Mouse (Mus musculus): ENCODE results near the gene Gm773.
"Not testable (repeated sequence)": the region's sequence is repeated elsewhere in the genome, so short reads cannot be mapped to it uniquely, and the experiment has no call there.

The Gm773 gene

GRCm38 (mm10) chrX:56212771-56213170, at the start of gene Gm773:
Gm773 (minus strand) TSS chrX:56212881.
- no peak for ATAC-seq (ENCODE audit: insufficient number of reproducible peaks, low FRiP score, low TSS enrichment)

DNA sequence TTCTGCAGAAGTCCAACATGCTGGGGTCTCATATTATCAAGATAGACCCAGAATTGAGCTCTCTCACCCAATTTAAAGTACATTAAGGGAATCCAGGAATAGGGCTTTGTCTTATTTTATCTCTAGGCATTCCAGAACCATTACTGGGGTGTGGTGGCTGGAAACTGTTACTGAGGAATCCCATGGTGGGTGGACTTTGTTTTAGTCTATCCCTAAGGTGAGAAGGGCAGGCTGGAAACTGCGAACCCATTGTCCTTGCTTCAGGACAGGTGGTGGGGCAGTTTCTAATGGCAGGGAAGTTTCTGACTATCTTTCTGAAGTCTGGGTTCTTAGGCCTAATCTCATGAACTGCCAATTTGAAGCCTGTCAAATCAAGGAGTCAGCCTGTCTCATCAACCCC, 26.2 kb downstream of the Gm773 start:
- ATAC-seq (ENCODE audit: insufficient number of reproducible peaks, low FRiP score, low TSS enrichment) = not testable (repeated sequence)

- ATAC-seq (ENCODE audit: insufficient number of reproducible peaks, low FRiP score, low TSS enrichment) = no peak
Observed at GRCm38 (mm10) chrX:56151396-56151795, 61.3 kb downstream of the Gm773 start.

All from cerebellum, adult (tissue).